Mouse (Mus musculus) T-helper 1 cell (primary cell): ENCODE data around the gene Tpt1.

Experiments
- in situ Hi-C: fragments of 300-600 bp; cut with MboI, MseI; formaldehyde crosslinking; loops from one replicate; pipeline ENCODE4 v1.15.1; 2025; ENCODE audit warnings: high pct_unique_total_duplicates

Gene Tpt1

GRCm38 (mm10) chr14:75873612-75874011 lies 28.7 kb downstream of the Tpt1 start:
- in situ Hi-C loops, result no loop called here

- in situ Hi-C loops, result loop anchor here (5.0 kb wide), 1 partner anchor 201 kb away; no protein-coding TSS in a partner anchor
Measured at GRCm38 (mm10) chr14:75876320-75877043, 31.6 kb downstream of the Tpt1 start.

- in situ Hi-C loops, result loop anchor here (5.0 kb wide), 1 partner anchor 200 kb away; no protein-coding TSS in a partner anchor
Measured at GRCm38 (mm10) chr14:75877297-75877696, 32.4 kb downstream of the Tpt1 start.

- in situ Hi-C loops, result loop anchor here (5.0 kb wide), 1 partner anchor 198 kb away; no protein-coding TSS in a partner anchor
Measured at GRCm38 (mm10) chr14:75878980-75879379, 34.1 kb downstream of the Tpt1 start.

GRCm38 (mm10) chr14:75881856-75882255 lies 37.0 kb downstream of the Tpt1 start:
- in situ Hi-C loops, result no loop called here

- in situ Hi-C loops, result no loop called here
Measured at GRCm38 (mm10) chr14:75883330-75883729, 38.4 kb downstream of the Tpt1 start.

GRCm38 (mm10) chr14:75883873-75884272 lies 39.0 kb downstream of the Tpt1 start:
- in situ Hi-C loops, result no loop called here

GRCm38 (mm10) chr14:75892118-75892517 lies 47.2 kb downstream of the Tpt1 start:
- in situ Hi-C loops, result no loop called here
